Mouse (Mus musculus) granulocyte monocyte progenitor cell, adult 5-6 weeks (primary cell): Measurements from ENCODE around the gene Gpr18. TPM values are rescaled to one million over a fixed set of nuclear protein-coding genes. Genes with fewer than 3 reads are reported as not detected.

ENCODE experiments used
- total RNA-seq, 2 experiments: library from RNA; stranded (forward) in 1 of 2; stranded (reverse) in 1 of 2; fragments of 200-712, 200-1000 nt in 1 of 2; fragments of >200 nt in 1 of 2; fragmentation: Nextera tagmentation in 1 of 2; gene quantifications; 2 replicates each; pipeline ENCODE4 v1.2.3; 2014 to 2017

Gpr18 gene
- total RNA-seq, 2 experiments from 2014 or later = 3.1 TPM; not detected in 1

Other genes starting within 250 kb of the Gpr18 start
- 8.6 and 16.7 TPM in 2 replicates for gene Dock9, start 117.9 kb downstream of the Gpr18 start, total RNA-seq (2014; fragmentation: Nextera tagmentation)
- 12.9 and 19.8 TPM in 2 replicates for gene Dock9, start 117.9 kb downstream of the Gpr18 start, total RNA-seq (2017)
- gene Ubac2, start 37.2 kb downstream of the Gpr18 start, total RNA-seq (2014; fragmentation: Nextera tagmentation) = 23.6 and 30.1 TPM in 2 replicates
- 28.3 and 34.1 TPM in 2 replicates for gene Ubac2, start 37.2 kb downstream of the Gpr18 start, total RNA-seq (2017)
- gene Gpr183, start 49.4 kb upstream of the Gpr18 start, total RNA-seq (2014; fragmentation: Nextera tagmentation) = 3.2 and 3.3 TPM in 2 replicates
- 3.4 and 3.7 TPM in 2 replicates for gene Gpr183, start 49.4 kb upstream of the Gpr18 start, total RNA-seq (2017)
- gene Timm8a2, start 118.9 kb upstream of the Gpr18 start, total RNA-seq (2014; fragmentation: Nextera tagmentation) = not detected in 2 replicates
- gene Timm8a2, start 118.9 kb upstream of the Gpr18 start, total RNA-seq (2017) = not detected in 2 replicates
- gene Tm9sf2, start 191.3 kb upstream of the Gpr18 start, total RNA-seq (2014; fragmentation: Nextera tagmentation) = 62.7 and 67.8 TPM in 2 replicates
- 108 and 113 TPM in 2 replicates for gene Tm9sf2, start 191.3 kb upstream of the Gpr18 start, total RNA-seq (2017)